Mouse (Mus musculus) embryo, embryonic 11.5 days (tissue): ENCODE results near the gene Lrrc75b.

Experiments used
- DNase-seq: peaks from one replicate; pipeline ENCODE4 v3.0.0-alpha.2; 2012; ENCODE audit warnings: low read depth, low spot score

The Lrrc75b gene

GRCm38 (mm10) chr10:75503692-75504091 is 56.4 kb downstream of the Lrrc75b start:
- no peak for DNase-seq

- DNase-seq: no peak
These were observed 58.5 kb downstream of the Lrrc75b start for GRCm38 (mm10) chr10:75501641-75502040.

GRCm38 (mm10) chr10:75500345-75500744 is 59.8 kb downstream of the Lrrc75b start:
- no peak for DNase-seq
